Mouse (Mus musculus): ENCODE results near the gene Sypl2.
A peak's percentile ranks its signal among the peaks of the same experiment; 100 is the strongest.

Gene Sypl2

DNA sequence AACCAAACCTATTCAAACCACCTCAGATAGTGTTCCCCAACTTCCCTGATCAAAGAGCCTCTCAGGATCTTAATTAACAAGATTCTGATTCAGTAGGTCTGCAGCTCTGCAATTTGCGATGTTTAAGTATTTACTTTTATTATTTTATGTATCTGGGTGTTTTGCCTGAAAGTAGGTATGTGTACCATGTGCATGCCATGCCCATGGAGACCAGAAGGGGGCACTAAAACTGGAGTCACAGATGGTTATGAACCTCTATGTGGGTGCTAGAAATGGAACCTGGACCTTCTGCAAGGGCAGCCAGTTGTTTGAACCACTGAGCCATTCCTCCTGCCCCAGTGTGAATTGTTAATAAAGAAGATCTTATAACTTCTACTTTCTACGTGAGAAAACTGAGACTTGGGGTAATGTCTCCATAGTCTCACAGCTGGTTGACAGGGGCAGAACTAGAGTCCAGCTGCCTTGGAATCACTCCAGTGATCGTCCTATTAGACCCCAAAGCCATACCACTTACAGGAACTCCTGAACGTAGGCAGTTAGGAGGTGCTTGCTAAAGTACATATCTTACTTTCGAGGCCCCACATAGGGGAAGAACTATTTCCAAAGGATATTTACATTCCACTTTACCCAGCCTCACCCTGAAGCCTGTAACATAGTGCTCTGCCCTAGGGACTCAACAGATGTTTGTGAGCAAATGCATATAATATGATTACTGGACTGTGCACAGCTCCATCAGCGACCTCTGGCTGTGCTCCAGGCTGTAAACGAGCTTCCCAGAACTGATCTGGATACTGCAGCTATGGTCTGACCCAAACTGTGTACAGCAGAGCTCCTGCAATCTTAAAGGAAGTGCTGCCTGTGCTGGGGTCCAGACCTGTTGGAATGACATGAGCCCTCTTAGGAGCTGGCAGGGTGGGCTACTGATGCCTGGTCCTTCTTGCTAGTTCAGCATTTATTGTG, 47.4 kb downstream of the Sypl2 start:
- DNase-seq (ENCODE audit: low spot score) = no peak

DNA sequence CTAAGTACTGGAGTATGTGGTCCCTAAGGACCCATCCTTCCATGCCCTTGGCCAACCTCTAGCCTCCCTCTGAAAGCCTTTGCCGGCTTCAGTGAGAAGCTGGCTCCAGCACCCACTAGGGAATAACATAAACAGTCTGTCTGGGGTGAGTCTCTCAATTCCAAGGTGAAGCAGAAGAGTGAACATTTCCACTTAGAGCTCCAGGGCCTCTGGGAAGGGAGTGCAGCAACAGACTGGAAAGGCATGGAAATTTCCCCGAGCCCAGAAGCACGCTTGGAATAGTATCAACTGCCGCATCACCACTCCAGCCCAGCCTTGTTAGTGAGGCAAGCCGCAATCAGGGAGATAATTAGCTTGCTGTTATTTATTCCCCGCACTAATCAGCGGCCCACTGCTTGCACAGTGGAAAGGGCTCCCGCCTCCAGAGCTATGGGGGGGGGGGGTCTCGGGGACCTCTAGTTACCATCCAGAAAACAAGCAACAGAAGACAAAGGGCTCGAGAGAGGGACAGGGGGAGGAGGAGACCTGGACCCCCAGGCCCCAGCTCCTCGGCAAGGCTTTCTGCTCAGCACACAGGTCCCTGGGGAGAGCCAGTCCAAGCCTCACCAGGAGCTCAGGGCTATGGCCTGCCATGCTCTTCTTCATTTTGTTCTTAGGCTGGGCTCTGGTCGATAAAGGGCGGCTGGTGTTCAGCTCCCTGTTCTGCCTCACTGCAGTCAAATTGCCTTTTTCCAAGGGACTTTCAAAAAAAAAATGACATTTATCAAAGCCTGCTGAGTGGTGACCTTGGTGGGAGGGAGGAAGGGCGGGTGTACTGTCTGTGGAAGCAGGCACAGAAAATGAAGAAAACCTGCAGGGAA, 51.5 kb downstream of the Sypl2 start:
- no peak for DNase-seq (ENCODE audit: low spot score)

DNA sequence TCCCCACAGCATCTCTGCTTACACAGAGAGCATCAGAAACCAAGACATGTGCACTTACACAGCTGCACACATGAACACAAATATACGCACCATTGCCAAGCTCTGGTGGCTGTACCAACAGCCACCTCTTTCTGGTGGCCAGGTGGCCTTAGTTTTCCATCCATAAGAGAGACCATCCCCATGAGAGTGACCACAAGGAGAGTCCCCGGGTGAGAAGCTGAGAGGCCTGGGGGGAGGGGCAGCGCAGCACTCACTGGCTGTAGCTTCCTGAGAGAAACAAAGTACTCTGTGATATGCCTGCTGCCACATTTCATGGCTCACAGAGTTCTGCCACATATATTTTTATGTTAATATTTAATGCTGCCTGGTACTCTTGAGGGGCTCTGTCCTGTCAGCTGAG, 57.2 kb downstream of the Sypl2 start:
- DNase-seq (ENCODE audit: low spot score) = no peak

DNA sequence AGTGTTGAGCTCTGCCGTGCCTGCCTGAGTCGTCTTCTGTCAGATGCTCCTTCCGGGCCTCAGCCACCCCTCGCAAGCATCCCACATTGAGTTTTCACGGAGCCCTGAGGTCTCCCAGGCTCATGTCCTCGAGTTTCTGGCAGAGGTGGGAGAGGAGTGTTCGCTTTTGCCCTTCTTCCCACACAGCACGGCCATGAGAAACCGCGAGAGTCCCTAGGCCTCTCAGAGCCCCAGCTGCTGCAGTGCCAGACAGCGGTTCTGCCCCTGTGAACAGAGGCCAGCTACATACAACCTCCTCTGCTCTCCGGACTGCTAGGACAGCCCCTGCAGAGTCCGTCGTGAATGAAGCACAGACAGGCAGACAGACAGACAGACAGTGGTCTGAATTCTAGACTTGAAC, 58.9 kb downstream of the Sypl2 start:
- no peak for DNase-seq (ENCODE audit: low spot score)

DNA sequence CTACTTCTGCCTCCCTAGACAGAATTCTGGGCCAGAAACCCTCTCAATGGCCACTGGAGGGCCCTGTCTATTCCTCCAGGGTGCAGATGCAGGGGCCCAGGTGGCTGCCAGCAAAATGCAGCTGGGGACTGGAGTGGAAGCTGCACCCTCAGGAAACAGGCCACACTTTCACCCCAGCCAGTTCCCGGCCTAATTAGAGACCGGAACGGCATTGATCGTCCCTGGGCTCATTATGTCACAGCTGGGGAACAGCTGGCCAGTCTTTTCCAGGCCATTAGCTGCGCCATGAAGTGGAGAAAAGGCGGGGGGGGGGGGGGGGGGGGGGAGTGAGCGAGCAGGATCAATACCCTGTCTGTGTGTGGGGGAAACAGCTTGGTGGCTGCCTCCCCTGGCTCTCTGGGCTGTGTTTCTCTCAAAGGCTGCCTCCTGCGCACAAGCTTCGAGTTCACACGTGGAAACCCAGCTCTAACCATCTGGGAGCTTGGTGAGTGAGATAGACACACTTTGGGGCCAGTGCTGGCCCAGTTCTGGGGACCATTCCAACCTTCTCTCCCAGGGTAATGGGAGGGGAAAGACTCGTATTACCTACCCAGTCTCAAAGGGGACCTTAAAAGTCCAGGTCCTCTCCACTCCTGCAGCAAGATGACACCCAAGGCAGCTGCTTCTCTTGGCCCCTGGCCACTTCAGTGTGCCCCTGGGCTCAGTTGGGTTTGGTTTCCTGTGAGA, 59.8 kb downstream of the Sypl2 start:
- DNase-seq (ENCODE audit: low spot score) = no peak

GRCm38 (mm10) chr3:108165532-108166315, 60.7 kb downstream of the Sypl2 start:
- DNase-seq (ENCODE audit: low spot score) = no peak

GRCm38 (mm10) chr3:108164807-108165206, 61.6 kb downstream of the Sypl2 start:
- DNase-seq (ENCODE audit: low spot score) = peak; percentile 73

DNA sequence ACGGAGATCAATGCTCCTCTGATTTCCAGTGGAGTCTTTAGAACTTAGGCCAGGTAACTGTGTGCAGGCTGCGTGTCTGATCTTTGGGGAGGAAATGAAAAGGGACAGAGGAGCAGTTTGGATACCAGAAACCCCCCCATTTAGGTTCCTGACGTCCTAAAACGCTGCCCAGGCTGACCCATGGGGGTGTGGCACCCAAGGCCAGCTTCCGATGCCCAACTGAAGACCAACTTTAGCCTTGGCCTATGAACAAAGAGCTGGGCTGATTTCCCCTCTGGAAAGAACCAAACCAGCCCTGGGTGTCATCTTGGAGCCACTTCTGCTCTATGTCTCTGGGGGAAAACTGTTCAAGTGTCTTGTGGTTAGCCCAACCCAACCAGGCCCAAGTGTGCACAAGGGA, 62.4 kb downstream of the Sypl2 start:
- DNase-seq (ENCODE audit: low spot score) = no peak

All from T-cell, adult 2 months (primary cell).